Mouse (Mus musculus) lung, postnatal 36 days (tissue): ENCODE results near the gene Prph2.

Experiments
- DNase-seq: peaks from one replicate; pipeline ENCODE4 v3.0.0; 2022; ENCODE audit warnings: mixed read lengths

The Prph2 gene

GRCm38 (mm10) chr17:46910186-46910585, at the start of gene Prph2:
Gene Prph2, plus strand, starts transcription at chr17:46910459.
- no peak for DNase-seq

DNA sequence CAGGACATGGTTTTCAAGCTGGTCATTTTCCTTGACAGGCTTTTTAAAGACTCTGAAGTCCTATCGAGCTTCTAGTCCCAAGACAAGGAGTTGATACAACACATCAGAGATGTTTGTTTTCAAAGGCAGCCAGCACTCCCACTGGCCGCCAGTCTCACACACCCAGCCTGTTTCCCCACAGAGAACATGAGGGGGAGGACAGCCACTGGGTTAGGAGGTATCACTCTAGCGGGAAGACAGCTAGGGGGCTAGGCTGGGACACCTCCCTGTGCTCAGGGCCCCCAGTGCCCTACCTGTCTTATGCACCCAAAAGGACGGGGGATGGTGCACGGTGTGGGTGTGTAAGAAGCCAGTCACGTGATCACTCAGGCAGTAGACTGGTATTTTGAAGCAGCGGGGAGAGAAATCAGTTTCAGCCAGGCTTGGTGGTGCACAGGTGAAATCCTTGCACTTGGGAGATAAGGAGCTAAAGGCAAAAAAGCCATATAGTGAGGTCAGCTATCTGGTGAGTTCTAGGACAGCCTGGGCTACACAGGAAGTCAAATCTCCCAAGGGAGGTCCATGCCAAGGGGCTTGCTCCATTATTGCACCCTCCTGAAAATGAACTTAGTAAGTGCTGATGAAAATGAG, 45.6 kb upstream of the Prph2 start:
- DNase-seq, result no peak

- no peak for DNase-seq
Measured at GRCm38 (mm10) chr17:46866836-46867235, 43.4 kb upstream of the Prph2 start.

GRCm38 (mm10) chr17:46870204-46870798, 40.0 kb upstream of the Prph2 start:
- no peak for DNase-seq

DNA sequence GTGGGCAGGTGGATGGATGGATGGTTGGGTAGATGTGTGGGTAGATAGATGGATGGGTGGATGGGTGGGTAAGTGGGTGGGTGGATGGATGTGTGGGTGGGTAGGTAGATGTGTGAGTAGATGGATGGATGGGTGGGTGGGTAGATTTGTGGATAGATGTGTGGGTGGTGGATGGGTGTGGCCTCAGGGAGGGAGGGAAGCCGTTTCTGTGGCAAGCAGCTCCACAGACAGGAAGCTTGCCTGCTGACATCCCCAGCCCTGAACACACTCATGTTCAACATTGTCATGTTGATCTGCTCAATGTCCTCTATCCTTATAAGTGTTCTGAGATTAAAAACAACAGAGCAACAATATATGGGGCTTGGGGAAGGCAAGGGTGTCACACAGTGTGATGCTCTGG, 39.3 kb upstream of the Prph2 start:
- no peak for DNase-seq

- DNase-seq, result no peak
Measured at GRCm38 (mm10) chr17:46872806-46873205, 37.5 kb upstream of the Prph2 start.

DNA sequence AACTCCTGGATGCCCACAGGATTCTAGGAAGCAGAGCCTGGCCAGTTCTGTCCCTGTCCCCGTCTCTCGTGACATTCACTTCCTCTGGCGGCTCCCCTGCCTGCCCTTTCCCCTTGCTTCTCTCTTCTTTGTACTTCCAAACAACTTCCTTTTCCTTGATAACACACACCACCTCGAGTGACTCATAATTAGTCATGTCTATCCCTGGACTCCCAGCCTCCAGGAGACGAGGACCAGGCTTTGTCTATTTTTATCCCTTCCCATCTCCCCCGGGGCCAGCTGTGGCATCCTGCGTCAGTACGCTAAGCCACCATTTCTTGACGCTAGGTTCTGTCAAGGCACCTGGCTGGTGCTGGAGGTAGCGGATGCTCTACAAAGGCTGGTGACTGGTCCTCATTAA, 36.1 kb upstream of the Prph2 start:
- peak; percentile 70 for DNase-seq

DNA sequence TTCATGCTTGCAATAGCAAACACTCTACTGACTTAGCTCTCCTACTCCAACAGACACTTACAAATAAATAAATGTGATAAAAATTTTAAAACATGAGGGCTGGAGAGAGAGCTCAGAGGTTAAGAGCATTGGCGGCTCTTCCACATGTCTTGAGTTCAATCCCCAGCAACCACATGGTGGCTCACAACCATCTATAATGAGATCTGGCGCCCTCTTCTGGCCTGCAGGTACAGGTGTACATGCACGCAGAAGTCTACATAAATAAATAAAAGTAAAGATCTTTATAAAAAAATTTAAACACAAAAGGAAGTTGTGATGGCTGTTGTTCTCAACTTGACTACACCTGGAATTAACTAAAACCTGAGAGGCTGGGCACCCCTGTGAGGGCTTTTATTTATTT, 34.6 kb upstream of the Prph2 start:
- DNase-seq, result no peak

GRCm38 (mm10) chr17:46876371-46876950, 33.8 kb upstream of the Prph2 start:
- peak; percentile 65 for DNase-seq

DNA sequence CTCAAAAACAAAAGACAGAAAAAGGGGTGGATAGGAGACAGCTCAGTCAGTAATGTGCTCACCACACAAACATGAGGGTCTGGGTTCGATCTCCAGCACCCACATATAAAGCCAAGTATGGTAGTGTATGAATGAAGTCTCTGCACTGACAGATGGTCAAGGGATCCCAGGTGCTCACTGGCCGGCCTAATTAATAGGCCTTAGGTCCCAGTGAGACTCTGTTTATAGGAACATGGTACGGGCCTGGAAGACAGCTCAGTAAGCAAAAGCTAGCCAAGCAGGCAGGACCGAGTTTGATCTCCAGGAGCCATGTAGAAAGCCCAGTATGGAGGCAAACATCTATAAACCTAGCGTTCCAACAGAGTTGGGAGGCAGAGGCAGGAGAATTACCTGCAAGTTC, 33.2 kb upstream of the Prph2 start:
- DNase-seq, result no peak

DNA sequence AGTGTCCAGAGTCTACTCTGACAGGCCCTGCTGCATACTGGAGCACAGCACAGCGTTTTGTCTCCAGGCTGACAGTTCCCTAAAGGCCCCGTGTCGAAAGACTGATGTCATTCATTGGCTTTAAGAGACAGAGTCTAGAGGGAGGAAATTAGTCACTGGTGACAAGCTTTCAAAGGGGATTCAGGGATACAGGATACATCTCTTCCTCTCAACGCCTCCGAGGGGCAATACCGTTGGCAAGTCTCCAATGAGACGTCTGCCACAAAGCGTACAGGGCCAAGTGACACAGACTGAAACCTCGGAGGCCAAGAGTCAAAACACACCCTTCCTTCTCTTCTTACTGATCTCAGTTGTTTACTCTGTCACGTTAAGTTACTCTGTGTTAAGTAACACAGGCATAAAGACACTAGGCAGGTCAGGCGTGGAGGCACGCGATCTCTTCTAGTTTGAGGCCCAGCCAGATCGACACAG, 30.4 kb upstream of the Prph2 start:
- peak; percentile 91 for DNase-seq

GRCm38 (mm10) chr17:46880322-46880721, 29.9 kb upstream of the Prph2 start:
- DNase-seq, result no peak

- DNase-seq, result no peak
Measured at GRCm38 (mm10) chr17:46881728-46882127, 28.5 kb upstream of the Prph2 start.

- no peak for DNase-seq
Measured at GRCm38 (mm10) chr17:46883107-46883506, 27.2 kb upstream of the Prph2 start.

DNA sequence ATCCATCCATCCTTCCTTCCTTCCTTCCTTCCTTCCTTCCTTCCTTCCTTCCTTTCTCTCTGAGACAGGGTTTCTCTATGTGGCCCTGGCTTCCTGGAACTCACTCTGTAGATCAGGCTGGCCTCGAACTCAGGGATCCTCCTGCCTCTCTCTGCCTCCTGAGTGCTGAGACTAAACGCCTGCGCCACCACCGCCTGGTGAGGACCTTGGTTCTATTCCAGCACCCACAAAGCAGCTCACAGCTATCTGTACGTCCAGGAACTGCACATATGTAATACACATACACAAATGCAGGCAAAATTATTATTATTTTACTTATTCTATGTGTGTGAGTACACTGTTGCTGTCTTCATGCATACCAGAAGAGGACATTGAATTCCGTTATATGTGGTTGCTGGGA, 25.5 kb upstream of the Prph2 start:
- DNase-seq, result no peak

GRCm38 (mm10) chr17:46885218-46885909, 24.9 kb upstream of the Prph2 start:
- DNase-seq, result no peak

DNA sequence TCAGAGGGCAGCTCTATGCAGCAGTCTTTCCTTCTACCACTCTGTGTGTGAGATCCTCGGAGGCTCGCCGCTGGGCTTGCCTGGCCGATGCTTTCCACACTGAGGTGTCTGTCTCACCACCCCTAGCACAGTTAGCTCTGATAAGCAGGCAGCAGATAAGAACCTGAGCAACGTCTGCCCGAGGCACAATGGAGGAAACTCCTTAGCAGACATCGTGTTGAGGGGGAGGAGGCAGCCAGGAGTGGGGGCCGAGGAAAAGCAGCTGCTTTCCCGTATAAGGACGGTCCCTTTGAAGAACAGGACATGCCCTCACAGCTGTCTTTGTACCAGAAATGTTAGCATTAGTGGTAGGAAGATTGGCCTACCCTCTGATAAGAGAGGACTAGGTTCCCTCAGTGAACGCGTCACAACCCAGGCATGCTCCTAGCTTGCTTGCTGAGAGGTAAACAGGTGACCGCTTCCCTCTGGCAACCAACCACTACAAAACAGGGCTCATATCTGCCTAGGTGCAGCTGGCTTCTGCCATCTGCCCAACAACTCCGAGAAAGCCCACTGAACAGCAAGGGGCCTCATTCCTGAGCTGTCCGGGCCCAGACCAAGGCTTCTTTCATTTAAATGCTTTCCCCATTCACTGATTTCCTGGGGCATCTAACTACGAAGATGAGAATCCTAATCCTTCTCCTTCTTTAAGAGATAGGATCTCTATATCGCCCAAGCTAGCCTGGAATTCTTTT, 24.2 kb upstream of the Prph2 start:
- no peak for DNase-seq

- DNase-seq, result peak; percentile 83
Measured at GRCm38 (mm10) chr17:46888511-46889212, 21.6 kb upstream of the Prph2 start.

GRCm38 (mm10) chr17:46889450-46890084, 20.7 kb upstream of the Prph2 start:
- peak; percentile 85 for DNase-seq

DNA sequence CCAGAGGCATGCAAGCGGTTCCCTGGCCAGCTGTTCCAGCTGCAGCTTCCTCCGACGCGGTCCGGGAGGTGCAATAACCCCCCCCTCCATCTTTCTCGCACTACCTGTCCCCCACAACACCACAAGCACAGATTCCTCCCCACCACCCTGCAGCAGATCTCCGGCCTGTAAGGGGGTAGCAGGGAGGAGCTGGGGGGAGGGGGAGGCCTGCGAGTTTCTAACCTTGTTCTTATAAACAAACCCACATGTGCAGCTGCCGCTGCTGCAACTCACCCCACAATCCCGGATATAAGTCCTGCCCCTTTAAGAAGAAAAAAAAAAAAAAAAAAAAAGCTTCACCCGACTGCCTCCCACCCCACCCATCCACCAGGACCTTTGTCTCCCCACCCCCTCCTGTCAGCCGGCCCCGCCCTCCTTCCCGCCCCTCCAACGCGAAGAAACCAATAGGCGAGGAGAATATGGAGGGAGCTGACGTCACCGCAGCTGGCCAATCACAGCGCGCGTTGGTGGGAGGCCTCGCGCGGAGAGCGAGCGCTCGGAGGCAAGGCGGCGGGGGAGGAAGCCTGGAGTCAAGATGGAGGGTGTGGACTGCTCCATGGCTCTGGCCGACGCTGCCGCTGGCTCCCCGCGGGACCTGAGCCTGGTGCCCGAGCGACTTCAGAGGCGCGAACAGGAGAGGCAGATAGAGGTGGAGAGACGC, 20.0 kb upstream of the Prph2 start, which contains the start of gene Tbcc:
Tbcc (plus strand) TSS at position 569 of the 700 bp plus-strand sequence.
- DNase-seq, result peak; percentile 99
